In genomic region chr5:151142241-151142640, GRCm38 (mm10) we compare ENCODE assay signal across 8 mouse cellular contexts.
DNase-seq lines count a peak whose midpoint lies in the region; ATAC-seq and TF ChIP-seq lines count a peak whose summit lies in the region.

No protein-coding gene starts in this region.

- TF ChIP-seq CTCF in kidney, postnatal 0 days (IDR thresholded peaks at IDR 0.05; ENCODE audit: low read depth): peak; percentile 90

- H3K27ac ChIP-seq in midbrain, embryonic 10.5 days (replicated peaks): peak overlapping the region; percentile 82; the same call in 1 of the 2 replicates
- no peak overlapping the region for H3K27ac ChIP-seq in midbrain, embryonic 16.5 days (ENCODE audit: low read length)
- H3K27ac ChIP-seq in heart, embryonic 11.5 days (ENCODE audit: low read depth, low read length): 0 out of 2 replicates have a peak overlapping the region, but pooled peaks have one; percentile 42
- no peak overlapping the region for H3K27ac ChIP-seq in kidney, postnatal 0 days
- H3K27ac ChIP-seq in midbrain, embryonic 13.5 days: 0 out of 2 replicates have a peak overlapping the region, but pooled peaks have one; percentile 9

- peak; percentile 26 for DNase-seq in midbrain, embryonic 10.5 days (ENCODE audit: low spot score)
- peak; percentile 90 for DNase-seq in kidney, postnatal 0 days (ENCODE audit: low spot score)
- DNase-seq in natural killer cell, adult 2 months (ENCODE audit: low spot score in 2 of 2): no peak
- DNase-seq in testis, postnatal 10 days (ENCODE audit: low spot score): no peak

- peaks cover 29% of the 10 kb centered on the region for H3K4me1 ChIP-seq in midbrain, embryonic 10.5 days
- peaks cover 8% of the 10 kb centered on the region; the same call in 1 of the 2 replicates for H3K4me1 ChIP-seq in midbrain, embryonic 16.5 days (ENCODE audit: control insufficient read depth, insufficient read depth, low read length)
- H3K4me1 ChIP-seq in heart, embryonic 11.5 days (ENCODE audit: control insufficient read depth, insufficient read depth, low read length): peaks cover 13% of the 10 kb centered on the region
- peaks cover 13% of the 10 kb centered on the region for H3K4me1 ChIP-seq in kidney, postnatal 0 days (replicated peaks; ENCODE audit: insufficient read depth, low read length)
- H3K4me1 ChIP-seq in midbrain, embryonic 13.5 days (replicated peaks): peaks cover 18% of the 10 kb centered on the region

- no peak overlapping the region for H3K4me2 ChIP-seq in midbrain, embryonic 16.5 days (ENCODE audit: low read length)
- H3K4me2 ChIP-seq in heart, embryonic 11.5 days: no peak overlapping the region
- H3K4me2 ChIP-seq in kidney, postnatal 0 days (ENCODE audit: low read length): no peak overlapping the region
- H3K4me2 ChIP-seq in midbrain, embryonic 13.5 days (replicated peaks): no peak overlapping the region

- no peaks in the 10 kb centered on the region for H3K9me3 ChIP-seq in midbrain, embryonic 10.5 days (replicated peaks)
- H3K9me3 ChIP-seq in midbrain, embryonic 16.5 days (replicated peaks; ENCODE audit: control insufficient read depth, low read length, poor library complexity, severe bottlenecking): no peaks in the 10 kb centered on the region
- H3K9me3 ChIP-seq in heart, embryonic 11.5 days (replicated peaks; ENCODE audit: control insufficient read depth, low read length): no peaks in the 10 kb centered on the region
- H3K9me3 ChIP-seq in kidney, postnatal 0 days (replicated peaks; ENCODE audit: low read length): no peaks in the 10 kb centered on the region
- H3K9me3 ChIP-seq in midbrain, embryonic 13.5 days: no peaks in the 10 kb centered on the region

- no peaks in the 10 kb centered on the region for H3K27me3 ChIP-seq in midbrain, embryonic 10.5 days (ENCODE audit: low read depth, poor library complexity, severe bottlenecking)
- H3K27me3 ChIP-seq in midbrain, embryonic 16.5 days (ENCODE audit: control insufficient read depth, insufficient read depth, low read depth, low read length): no peaks in the 10 kb centered on the region
- no peaks in the 10 kb centered on the region for H3K27me3 ChIP-seq in heart, embryonic 11.5 days (ENCODE audit: control insufficient read depth, insufficient read depth, low read length)
- no peaks in the 10 kb centered on the region for H3K27me3 ChIP-seq in kidney, postnatal 0 days (ENCODE audit: insufficient read depth, low read length)
- H3K27me3 ChIP-seq in midbrain, embryonic 13.5 days: no peaks in the 10 kb centered on the region

- H3K36me3 ChIP-seq in midbrain, embryonic 10.5 days: no peaks in the 10 kb centered on the region
- no peaks in the 10 kb centered on the region for H3K36me3 ChIP-seq in midbrain, embryonic 16.5 days (ENCODE audit: control insufficient read depth, insufficient read depth, low read length)
- H3K36me3 ChIP-seq in heart, embryonic 11.5 days (ENCODE audit: control insufficient read depth, insufficient read depth, low read length): no peaks in the 10 kb centered on the region
- no peaks in the 10 kb centered on the region for H3K36me3 ChIP-seq in kidney, postnatal 0 days (ENCODE audit: insufficient read depth, low read length)
- H3K36me3 ChIP-seq in midbrain, embryonic 13.5 days: no peaks in the 10 kb centered on the region

- WGBS in midbrain, embryonic 10.5 days: 52% methylated on average over 5 of the region's 5 CpGs
- 43% methylated on average over 5 of the region's 5 CpGs for WGBS in midbrain, embryonic 16.5 days
- 40% methylated on average over 5 of the region's 5 CpGs for WGBS in heart, embryonic 11.5 days (ENCODE audit: insufficient replicate concordance)
- WGBS in kidney, postnatal 0 days: 33% methylated on average over 5 of the region's 5 CpGs
- WGBS in midbrain, embryonic 13.5 days: 48% methylated on average over 5 of the region's 5 CpGs

- no peak overlapping the region for H3K4me3 ChIP-seq in midbrain, embryonic 10.5 days
- H3K4me3 ChIP-seq in midbrain, embryonic 16.5 days (ENCODE audit: low read depth, low read length): no peak overlapping the region
- H3K4me3 ChIP-seq in heart, embryonic 11.5 days (ENCODE audit: low read depth, low read length): no peak overlapping the region
- no peak overlapping the region for H3K4me3 ChIP-seq in kidney, postnatal 0 days (replicated peaks; ENCODE audit: low read depth, low read length)
- no peak overlapping the region for H3K4me3 ChIP-seq in midbrain, embryonic 13.5 days (replicated peaks)

- ATAC-seq in midbrain, embryonic 16.5 days: no peak
- peak; percentile 93 for ATAC-seq in common myeloid progenitor, adult 5-6 weeks (replicated peaks; ENCODE audit: low read depth, poor library complexity, severe bottlenecking)
- no peak for ATAC-seq in heart, embryonic 11.5 days (replicated peaks; ENCODE audit: insufficient number of reproducible peaks, low FRiP score, low TSS enrichment)
- ATAC-seq in kidney, postnatal 0 days (replicated peaks; ENCODE audit: low FRiP score, low read depth): peak; percentile 68
- ATAC-seq in midbrain, embryonic 13.5 days: 0 out of 2 replicates have a peak, but pooled peaks have one; percentile 56

- H3K9ac ChIP-seq in midbrain, embryonic 16.5 days (ENCODE audit: low read depth, low read length): no peak overlapping the region
- no peak overlapping the region for H3K9ac ChIP-seq in heart, embryonic 11.5 days (ENCODE audit: low read depth, low read length)
- H3K9ac ChIP-seq in kidney, postnatal 0 days (ENCODE audit: low read depth, low read length): no peak overlapping the region
- H3K9ac ChIP-seq in midbrain, embryonic 13.5 days (replicated peaks): no peak overlapping the region

Comparison
In these comparisons a context has a peak if more than half of its experiments do, and no peak if none do; other contexts are left out.
1. H3K27ac ChIP-seq: peak in midbrain, embryonic 10.5 days (single experiment), heart, embryonic 11.5 days (single experiment) and midbrain, embryonic 13.5 days (single experiment); none in midbrain, embryonic 16.5 days (single experiment) and kidney, postnatal 0 days (single experiment).
2. ATAC-seq: peak in common myeloid progenitor, adult 5-6 weeks (single experiment), kidney, postnatal 0 days (single experiment) and midbrain, embryonic 13.5 days (single experiment); none in midbrain, embryonic 16.5 days (single experiment) and heart, embryonic 11.5 days (single experiment).
3. DNase-seq: peak in midbrain, embryonic 10.5 days (single experiment) and kidney, postnatal 0 days (single experiment); none in natural killer cell, adult 2 months (0 of 2) and testis, postnatal 10 days (single experiment).